Mouse (Mus musculus) frontal cortex, postnatal 36 days (tissue): ENCODE measurements at regions not wholly inside any gene's neighbourhood (a gene's known extent, or its start where the extent isn't known, plus 50 kb on each side); places are given as distances from the start of the nearest gene placed in this dataset.

Source experiments
- DNase-seq, 2 experiments: peaks; one replicate each; pipeline ENCODE4 v3.0.0; 2022; ENCODE audit warnings: low spot score in 2 of 2

- DNase-seq: no peak
Measured at GRCm38 (mm10) chr13:60299076-60299475, 121.9 kb upstream of the Gas1 start.

- DNase-seq: no peak
Measured at GRCm38 (mm10) chr13:60303561-60303960, 126.4 kb upstream of the Gas1 start.

- DNase-seq: no peak
Measured at GRCm38 (mm10) chr13:60305028-60305810, 128.1 kb upstream of the Gas1 start.

- no peak for DNase-seq
Measured at GRCm38 (mm10) chr13:60308062-60308801, 131.1 kb upstream of the Gas1 start.

GRCm38 (mm10) chr13:60309482-60309881, 132.3 kb upstream of the Gas1 start:
- DNase-seq: no peak

GRCm38 (mm10) chr13:60309926-60310325, 132.8 kb upstream of the Gas1 start:
- DNase-seq: no peak

- DNase-seq: peak in 1 of 2 experiments; percentile 29
Measured at GRCm38 (mm10) chr13:60312397-60313085, 135.4 kb upstream of the Gas1 start.

GRCm38 (mm10) chr13:60318436-60319020, 141.4 kb upstream of the Gas1 start:
- no peak for DNase-seq

- DNase-seq: no peak
Measured at GRCm38 (mm10) chr13:60319268-60319667, 142.1 kb upstream of the Gas1 start.

GRCm38 (mm10) chr13:60319861-60320602, 142.9 kb upstream of the Gas1 start:
- no peak for DNase-seq

- no peak for DNase-seq
Measured at GRCm38 (mm10) chr13:60322579-60322978, 145.4 kb upstream of the Gas1 start.

GRCm38 (mm10) chr13:60330475-60331258, 153.5 kb upstream of the Gas1 start:
- DNase-seq: no peak

GRCm38 (mm10) chr13:60336196-60336595, 159.0 kb upstream of the Gas1 start:
- DNase-seq: no peak

GRCm38 (mm10) chr13:60337383-60337782, 160.2 kb upstream of the Gas1 start:
- DNase-seq: no peak

- no peak for DNase-seq
Measured at GRCm38 (mm10) chr13:60338107-60338506, 160.9 kb upstream of the Gas1 start.

GRCm38 (mm10) chr13:60340068-60340467, 162.9 kb upstream of the Gas1 start:
- DNase-seq: peak in 1 of 2 experiments; percentile 34

- no peak for DNase-seq
Measured at GRCm38 (mm10) chr13:60347881-60348280, 170.7 kb upstream of the Gas1 start.

GRCm38 (mm10) chr13:60348438-60348837, 171.3 kb upstream of the Gas1 start:
- no peak for DNase-seq

GRCm38 (mm10) chr13:60355707-60356490, 178.7 kb upstream of the Gas1 start:
- DNase-seq: no peak
